Mouse (Mus musculus) liver, embryonic 14.5 days (tissue): ENCODE measurements at regions not wholly inside any gene's neighbourhood (a gene's known extent, or its start where the extent isn't known, plus 50 kb on each side); places are given as distances from the start of the nearest gene placed in this dataset.

Experiments used
- ATAC-seq: fragments of 200-750 bp; cut with Nextera tagmentation; 2 replicates; pipeline ENCODE4 v1.8.0; 2017; ENCODE audit warnings: moderate number of reproducible peaks, mild to moderate bottlenecking, moderate library complexity; ENCODE audit not compliant: insufficient read depth
- DNase-seq, 3 experiments: peaks; one replicate each; pipeline ENCODE4 v3.0.0-alpha.2; 2012 to 2013; ENCODE audit warnings: low read depth in 3 of 3, low spot score in 3 of 3
- H3K27ac ChIP-seq: fragments of 300-500 bp; sonication (generic); 2 replicates; pipeline ENCODE4 v1.5.1; 2014; ENCODE audit warnings: moderate library complexity, mild to moderate bottlenecking, control low read depth, inconsistent platforms
- H3K27me3 ChIP-seq: fragments of 300-500 bp; sonication (generic); 2 replicates; pipeline ENCODE4 v1.6.1; 2014; ENCODE audit warnings: mild to moderate bottlenecking, low read length, moderate library complexity; ENCODE audit not compliant: control insufficient read depth, insufficient read depth
- H3K36me3 ChIP-seq: fragments of 300-500 bp; sonication (generic); replicated peaks from 2 replicates; pipeline ENCODE4 v1.6.1; 2014; ENCODE audit warnings: low read depth; ENCODE audit not compliant: control insufficient read depth, insufficient read depth
- H3K4me1 ChIP-seq, 2 experiments: fragments of 200-500 bp in 1 of 2; fragments of 300-500 bp in 1 of 2; sonication (generic) in 1 of 2; replicated peaks; 2 replicates each; pipeline ENCODE4 v1.6.1; 2012 to 2014; ENCODE audit warnings: antibody characterized with exemption in 1 of 2, inconsistent platforms in 1 of 2, low read length in 1 of 2; ENCODE audit not compliant: control insufficient read depth in 2 of 2, insufficient read depth in 2 of 2
- H3K4me2 ChIP-seq: fragments of 300-500 bp; sonication (generic); 2 replicates; pipeline ENCODE4 v1.6.1; 2014; ENCODE audit warnings: low read depth, mild to moderate bottlenecking, control low read depth, moderate library complexity
- H3K4me3 ChIP-seq, 2 experiments: fragments of 200-500 bp in 1 of 2; fragments of 300-500 bp in 1 of 2; sonication (generic) in 1 of 2; 2 replicates each; pipeline ENCODE4 v1.5.1; 2012 to 2014; ENCODE audit warnings: low read depth in 2 of 2, low read length in 2 of 2, mild to moderate bottlenecking in 2 of 2, control low read depth in 1 of 2, inconsistent platforms in 1 of 2, moderate library complexity in 1 of 2; ENCODE audit not compliant: insufficient read depth in 1 of 2
- H3K9ac ChIP-seq: fragments of 300-500 bp; sonication (generic); replicated peaks from 2 replicates; pipeline ENCODE4 v1.6.1; 2014; ENCODE audit warnings: mild to moderate bottlenecking, control low read depth, moderate library complexity
- H3K9me3 ChIP-seq: fragments of 300-500 bp; sonication (generic); 2 replicates; pipeline ENCODE4 v1.6.1; 2016; ENCODE audit warnings: low read length, mixed read lengths; ENCODE audit not compliant: control insufficient read depth
- CTCF ChIP-seq: IDR thresholded peaks from 2 replicates; pipeline ENCODE4 v1.5.1; 2016; ENCODE audit warnings: antibody characterized with exemption, low read depth, control low read depth
- EP300 ChIP-seq: IDR thresholded peaks from 2 replicates; pipeline ENCODE4 v1.6.1; 2016; ENCODE audit warnings: antibody characterized with exemption, low read depth
- WGBS: fragments of 180-500 bp; shearing (Covaris S2); extraction: QIAGEN DNeasy Blood & Tissue Kit; methylation state at CpG from one replicate; pipeline ENCODE4 v1.1.7; 2014; ENCODE audit not compliant: insufficient replicate concordance; 5-methylcytosine and 5-hydroxymethylcytosine counted together

- WGBS: 26% methylated on average over 18 of the region's 18 CpGs
- no peak overlapping the region for H3K4me3 ChIP-seq
- no peak overlapping the region for H3K9ac ChIP-seq
- no peak for DNase-seq
- no peak overlapping the region for H3K4me2 ChIP-seq
- H3K27me3 ChIP-seq: no peaks in the 10 kb centered on the region
- peaks cover 0 to 4% of the 10 kb centered on the region in 2 experiments; a peak in 2 of 4 replicates for H3K4me1 ChIP-seq
- TF ChIP-seq EP300 (no peak), CTCF (no peak)
- no peak for ATAC-seq
- no peak overlapping the region for H3K27ac ChIP-seq
- no peaks in the 10 kb centered on the region for H3K36me3 ChIP-seq
- H3K9me3 ChIP-seq: no peaks in the 10 kb centered on the region
Observed at GRCm38 (mm10) chr7:71471658-71472383, 120.5 kb upstream of the Gm10295 start.

GRCm38 (mm10) chr7:71471319-71471657 is 120.0 kb upstream of the Gm10295 start:
- no peaks in the 10 kb centered on the region for H3K36me3 ChIP-seq
- H3K4me3 ChIP-seq: no peak overlapping the region
- WGBS: 27% methylated on average over 3 of the region's 3 CpGs
- no peak overlapping the region for H3K27ac ChIP-seq
- DNase-seq (no peak), ATAC-seq (no peak)
- H3K4me2 ChIP-seq: no peak overlapping the region
- TF ChIP-seq EP300 (no peak), CTCF (no peak)
- H3K4me1 ChIP-seq: peaks cover 0 to 4% of the 10 kb centered on the region in 2 experiments; a peak in 2 of 4 replicates
- no peaks in the 10 kb centered on the region for H3K27me3 ChIP-seq
- H3K9me3 ChIP-seq: no peaks in the 10 kb centered on the region
- no peak overlapping the region for H3K9ac ChIP-seq

DNA sequence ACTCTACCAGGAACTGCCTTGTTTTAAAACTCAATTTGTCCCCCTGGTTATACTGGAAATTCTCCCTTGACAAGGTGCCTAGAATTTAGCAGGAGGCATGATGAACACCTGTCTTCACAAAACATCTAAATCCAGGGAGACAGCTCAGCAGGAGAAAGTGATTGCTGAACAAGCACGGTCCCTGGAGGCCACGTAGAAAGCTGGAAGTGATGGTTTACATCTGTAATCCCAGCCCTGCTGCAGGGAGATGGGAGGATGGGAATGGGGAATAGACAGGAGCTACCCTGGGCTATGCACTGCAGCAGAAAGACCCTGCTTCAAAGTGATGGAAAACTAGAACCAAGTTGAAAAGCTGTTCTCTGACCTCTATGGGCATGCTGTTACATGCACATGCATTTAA is 119.1 kb upstream of the Gm10295 start:
- Histone ChIP-seq H3K4me1 (peaks cover 0 to 4% of the 10 kb centered on the region in 2 experiments; a peak in 2 of 4 replicates), H3K9ac (no peak overlapping the region), H3K27ac (no peak overlapping the region), H3K4me2 (no peak overlapping the region), H3K4me3 (no peak overlapping the region), H3K36me3 (no peaks in the 10 kb centered on the region), H3K27me3 (no peaks in the 10 kb centered on the region), H3K9me3 (no peaks in the 10 kb centered on the region)
- ATAC-seq (no peak), DNase-seq (no peak)
- TF ChIP-seq CTCF: no peak
- no peak for TF ChIP-seq EP300
- WGBS: 48% methylated on average over 2 of the region's 2 CpGs

- WGBS: 68% methylated on average over 4 of the region's 4 CpGs
Observed at GRCm38 (mm10) chr7:71469951-71470350, 118.7 kb upstream of the Gm10295 start.

GRCm38 (mm10) chr7:71467436-71468127 is 116.3 kb upstream of the Gm10295 start:
- ATAC-seq (no peak), DNase-seq (no peak)
- no peak overlapping the region for H3K9ac ChIP-seq
- H3K4me1 ChIP-seq: peaks cover 0 to 4% of the 10 kb centered on the region in 2 experiments; a peak in 2 of 4 replicates
- no peaks in the 10 kb centered on the region for H3K27me3 ChIP-seq
- no peak overlapping the region for H3K27ac ChIP-seq
- no peak overlapping the region for H3K4me2 ChIP-seq
- no peaks in the 10 kb centered on the region for H3K9me3 ChIP-seq
- H3K36me3 ChIP-seq: no peaks in the 10 kb centered on the region
- H3K4me3 ChIP-seq: no peak overlapping the region
- WGBS: 57% methylated on average over 9 of the region's 9 CpGs
- TF ChIP-seq EP300 (no peak), CTCF (no peak)

More at GRCm38 (mm10) chr7:71469951-71470350, 118.7 kb upstream of the Gm10295 start:
- Histone ChIP-seq H3K4me3 (no peak overlapping the region), H3K27ac (no peak overlapping the region), H3K9me3 (no peaks in the 10 kb centered on the region), H3K4me2 (no peak overlapping the region), H3K4me1 (peaks cover 0 to 4% of the 10 kb centered on the region in 2 experiments; a peak in 2 of 4 replicates), H3K9ac (no peak overlapping the region), H3K36me3 (no peaks in the 10 kb centered on the region), H3K27me3 (no peaks in the 10 kb centered on the region)
- no peak for ATAC-seq
- DNase-seq: no peak
- TF ChIP-seq CTCF (no peak), EP300 (no peak)
